Mouse (Mus musculus): ENCODE results near the gene Mfsd6. TPM values are rescaled to one million over a fixed set of nuclear protein-coding genes. Genes with fewer than 3 reads are reported as not detected.
A peak's percentile ranks its signal among the peaks of the same experiment; 100 is the strongest.

Mfsd6 gene
- polyA plus RNA-seq, 1 experiment from 2014 or later: 6.8 TPM

DNA sequence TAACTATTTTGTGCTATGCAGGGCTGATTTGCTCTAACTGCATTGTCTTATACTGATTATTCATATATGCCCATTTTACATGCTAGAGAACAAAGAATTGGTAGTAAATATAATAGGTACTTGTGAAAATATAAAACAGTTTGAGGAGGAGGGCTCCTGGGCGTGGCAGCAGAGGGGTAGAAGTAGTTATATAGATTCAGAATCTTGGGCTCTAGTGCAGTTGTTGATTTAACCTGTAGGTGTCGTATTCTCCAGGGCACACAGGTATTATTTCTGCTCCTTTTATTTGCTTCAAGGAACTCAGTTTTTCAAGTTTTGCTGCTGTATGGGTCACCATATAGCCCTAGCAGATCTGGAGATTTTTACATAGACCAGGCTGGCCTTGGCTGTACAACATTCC is 95.7 kb downstream of the Mfsd6 start:
- Histone ChIP-seq H3K27me3 (no peaks in the 10 kb centered on the region), H3K4me1 (peaks cover 12% of the 10 kb centered on the region), H3K4me3 (peak overlapping the region; percentile 72), H3K36me3 (0 out of 2 replicates have a peak, but pooled peaks cover 2% of the 10 kb centered on the region), H3K9me3 (replicated peaks) (no peaks in the 10 kb centered on the region), H3K9ac (peak overlapping the region; percentile 75), H3K4me2 (replicated peaks) (peak overlapping the region; percentile 58), H3K27ac (no peak overlapping the region)
- WGBS: 78% methylated on average over 2 of the region's 2 CpGs
- 0 out of 2 replicates have a peak, but pooled peaks have one; percentile 1 for ATAC-seq (ENCODE audit: low FRiP score)

DNA sequence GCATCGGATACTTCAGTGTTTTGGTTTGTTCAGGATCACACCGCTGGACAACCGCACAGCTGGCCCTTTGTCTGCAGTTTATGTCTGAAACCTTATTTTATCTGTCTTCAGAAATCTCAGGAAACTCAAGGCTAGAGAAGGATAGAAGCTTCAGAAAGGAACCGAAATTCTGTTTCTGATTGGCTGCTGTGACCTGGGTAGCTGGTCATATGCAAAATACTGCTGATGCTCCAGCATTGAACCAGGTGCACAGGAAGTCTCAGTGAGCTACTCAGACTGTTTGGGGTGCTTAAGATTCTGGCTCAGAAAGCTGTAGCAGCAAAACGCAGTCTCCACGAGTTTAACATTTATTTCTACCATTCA is 96.3 kb downstream of the Mfsd6 start:
- Histone ChIP-seq H3K27ac (peak overlapping the region; percentile 71), H3K4me2 (replicated peaks) (peak overlapping the region; percentile 58), H3K27me3 (no peaks in the 10 kb centered on the region), H3K4me3 (peak overlapping the region; percentile 72), H3K4me1 (peaks cover 12% of the 10 kb centered on the region), H3K9ac (peak overlapping the region; percentile 75), H3K36me3 (0 out of 2 replicates have a peak, but pooled peaks cover 2% of the 10 kb centered on the region), H3K9me3 (replicated peaks) (no peaks in the 10 kb centered on the region)
- peak; percentile 83 for ATAC-seq (ENCODE audit: low FRiP score)
- 2% methylated on average over 6 of the region's 6 CpGs for WGBS

- ATAC-seq (ENCODE audit: low FRiP score): peak; percentile 98
- under 1% methylated on average over 43 of the region's 44 CpGs for whole genome bisulfite sequencing
- peak within 1 kb of the TSS; percentile 75 for H3K9ac ChIP-seq
- H3K27me3 ChIP-seq: no peaks in the 10 kb centered on the region
- peak within 1 kb of the TSS; percentile 72 for H3K4me3 ChIP-seq
- peak within 1 kb of the TSS; percentile 58 for H3K4me2 ChIP-seq (replicated peaks)
- H3K9me3 ChIP-seq (replicated peaks): no peaks in the 10 kb centered on the region
- 0 out of 2 replicates have a peak, but pooled peaks cover 2% of the 10 kb centered on the region for H3K36me3 ChIP-seq
- peaks cover 12% of the 10 kb centered on the region for H3K4me1 ChIP-seq
- H3K27ac ChIP-seq: peak within 1 kb of the TSS; percentile 71
Observed at GRCm38 (mm10) chr1:52630248-52630936, 96.9 kb downstream of the Mfsd6 start, which contains the start of gene Nemp2. TSS of gene Nemp2 (plus strand) at chr1:52630703.

GRCm38 (mm10) chr1:52620442-52620841 is 106.8 kb downstream of the Mfsd6 start:
- Histone ChIP-seq H3K4me1 (no peaks in the 10 kb centered on the region), H3K27me3 (no peaks in the 10 kb centered on the region), H3K4me3 (no peak overlapping the region), H3K4me2 (replicated peaks) (no peak overlapping the region), H3K9ac (no peak overlapping the region), H3K9me3 (replicated peaks) (no peaks in the 10 kb centered on the region), H3K27ac (no peak overlapping the region), H3K36me3 (no peaks in the 10 kb centered on the region)
- no peak for ATAC-seq (ENCODE audit: low FRiP score)

DNA sequence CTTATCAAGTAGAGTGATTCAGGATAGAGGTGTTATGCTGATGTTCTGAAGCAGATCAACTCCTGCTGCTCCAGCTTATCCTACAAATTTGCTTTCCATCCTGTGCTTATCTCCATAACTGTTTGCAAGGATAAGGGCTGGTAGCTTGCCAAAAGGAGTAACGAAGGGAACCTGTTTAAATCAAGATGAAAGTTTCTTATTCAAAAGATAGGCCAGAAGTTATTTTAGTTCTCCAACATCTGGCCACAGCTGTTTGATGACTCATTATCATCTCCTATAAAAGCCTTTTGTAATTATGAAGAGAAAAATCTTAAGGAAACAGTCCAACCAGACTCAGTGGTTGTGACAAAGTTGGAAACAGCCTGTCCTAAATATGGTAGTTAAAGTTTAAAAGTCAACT is 109.0 kb downstream of the Mfsd6 start:
- no peak overlapping the region for H3K4me3 ChIP-seq
- no peaks in the 10 kb centered on the region for H3K36me3 ChIP-seq
- WGBS: 85% methylated on average over 1 of the region's 1 CpGs
- H3K9ac ChIP-seq: no peak overlapping the region
- no peak for ATAC-seq (ENCODE audit: low FRiP score)
- no peaks in the 10 kb centered on the region for H3K4me1 ChIP-seq
- H3K27ac ChIP-seq: no peak overlapping the region
- no peaks in the 10 kb centered on the region for H3K9me3 ChIP-seq (replicated peaks)
- H3K27me3 ChIP-seq: no peaks in the 10 kb centered on the region
- no peak overlapping the region for H3K4me2 ChIP-seq (replicated peaks)

DNA sequence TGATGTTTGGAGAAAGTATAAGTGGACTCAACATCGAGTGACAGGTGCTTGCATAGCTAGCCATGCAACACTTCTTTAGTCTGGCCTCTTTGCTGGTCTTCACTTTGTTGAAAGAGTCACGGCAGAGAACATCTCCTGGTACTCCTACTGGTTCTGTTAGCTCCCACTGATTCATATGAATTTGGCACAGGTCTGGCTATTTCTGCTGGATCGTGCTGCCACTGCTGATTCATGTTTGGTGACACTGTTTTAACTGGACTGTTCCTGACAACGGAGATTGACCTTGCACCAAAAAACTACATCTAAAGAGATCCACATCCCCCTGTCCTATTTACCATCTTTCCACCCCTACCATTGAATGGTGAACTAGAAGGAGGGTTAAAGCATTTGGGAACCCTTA is 118.8 kb downstream of the Mfsd6 start:
- no peak overlapping the region for H3K4me2 ChIP-seq (replicated peaks)
- no peaks in the 10 kb centered on the region for H3K36me3 ChIP-seq
- WGBS: 86% methylated on average over 4 of the region's 4 CpGs
- no peaks in the 10 kb centered on the region for H3K4me1 ChIP-seq
- H3K9ac ChIP-seq: no peak overlapping the region
- no peaks in the 10 kb centered on the region for H3K27me3 ChIP-seq
- no peak for ATAC-seq (ENCODE audit: low FRiP score)
- H3K4me3 ChIP-seq: no peak overlapping the region
- no peaks in the 10 kb centered on the region for H3K9me3 ChIP-seq (replicated peaks)
- H3K27ac ChIP-seq: no peak overlapping the region

DNA sequence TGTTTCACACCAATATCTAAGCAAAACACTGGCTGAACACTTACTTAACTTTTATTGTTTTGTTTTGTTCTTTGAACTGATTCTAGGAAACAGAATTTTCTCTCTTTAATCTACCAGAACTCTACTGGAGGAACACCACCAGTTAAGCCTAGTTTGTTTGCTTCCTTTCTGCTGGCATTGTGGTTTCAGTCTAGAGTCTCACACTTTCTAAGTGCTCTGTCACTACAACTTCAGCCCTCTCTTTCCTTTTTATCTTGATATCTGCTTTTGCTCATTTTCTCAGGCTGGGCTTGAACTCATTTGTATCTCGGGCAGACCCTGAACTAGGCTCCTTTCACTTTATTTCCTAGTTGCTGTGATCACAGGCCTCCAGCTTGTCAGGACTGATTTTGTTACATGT is 119.6 kb downstream of the Mfsd6 start:
- no peaks in the 10 kb centered on the region for H3K36me3 ChIP-seq
- H3K27ac ChIP-seq: no peak overlapping the region
- 81% methylated on average over 1 of the region's 1 CpGs for WGBS
- no peak for ATAC-seq (ENCODE audit: low FRiP score)
- no peaks in the 10 kb centered on the region for H3K9me3 ChIP-seq (replicated peaks)
- H3K4me3 ChIP-seq: no peak overlapping the region
- H3K4me1 ChIP-seq: no peaks in the 10 kb centered on the region
- H3K9ac ChIP-seq: no peak overlapping the region
- no peaks in the 10 kb centered on the region for H3K27me3 ChIP-seq
- H3K4me2 ChIP-seq (replicated peaks): no peak overlapping the region

Other genes starting within 250 kb of the Mfsd6 start
- 12.2 and 12.5 TPM in 2 replicates for gene Nab1, start 226.8 kb downstream of the Mfsd6 start, polyA plus RNA-seq (2016; fragmentation: Nextera tagmentation; extraction: Ambion mirVana)
- gene Nemp2, start 96.8 kb downstream of the Mfsd6 start, polyA plus RNA-seq (2016; fragmentation: Nextera tagmentation; extraction: Ambion mirVana): 10.7 and 12.0 TPM in 2 replicates
- gene Inpp1, start 90.2 kb upstream of the Mfsd6 start, polyA plus RNA-seq (2016; fragmentation: Nextera tagmentation; extraction: Ambion mirVana): 15.7 and 21.0 TPM in 2 replicates
- 32.0 and 32.6 TPM in 2 replicates for gene Hibch, start 117.5 kb upstream of the Mfsd6 start, polyA plus RNA-seq (2016; fragmentation: Nextera tagmentation; extraction: Ambion mirVana)

All from hindbrain, embryonic 12.5 days (tissue).